Mouse (Mus musculus) hindbrain, embryonic 12.5 days (tissue): ENCODE results near the gene Rgs13. TPM values are rescaled to one million over a fixed set of nuclear protein-coding genes. Genes with fewer than 3 reads are reported as not detected.

Experiments
- ATAC-seq: fragments of 200-750 bp; cut with Nextera tagmentation; 2 replicates; pipeline ENCODE4 v1.8.0; 2017; ENCODE audit warnings: moderate TSS enrichment; ENCODE audit not compliant: low FRiP score
- H3K27ac ChIP-seq: fragments of 300-500 bp; sonication (generic); 2 replicates; pipeline ENCODE4 v1.5.1; 2016; ENCODE audit warnings: mild to moderate bottlenecking
- H3K27me3 ChIP-seq: fragments of 300-500 bp; sonication (generic); 2 replicates; pipeline ENCODE4 v1.6.1; 2016; ENCODE audit warnings: mild to moderate bottlenecking
- H3K36me3 ChIP-seq: fragments of 300-500 bp; sonication (generic); 2 replicates; pipeline ENCODE4 v1.6.1; 2016; ENCODE audit warnings: mild to moderate bottlenecking
- H3K4me1 ChIP-seq: fragments of 300-500 bp; sonication (generic); 2 replicates; pipeline ENCODE4 v1.6.1; 2016
- H3K4me2 ChIP-seq: fragments of 300-500 bp; sonication (generic); replicated peaks from 2 replicates; pipeline ENCODE4 v1.6.1; 2016; ENCODE audit warnings: mild to moderate bottlenecking
- H3K4me3 ChIP-seq: fragments of 300-500 bp; sonication (generic); 2 replicates; pipeline ENCODE4 v1.5.1; 2016; ENCODE audit warnings: mild to moderate bottlenecking
- H3K9ac ChIP-seq: fragments of 300-500 bp; sonication (generic); 2 replicates; pipeline ENCODE4 v1.6.1; 2016; ENCODE audit warnings: mild to moderate bottlenecking, moderate library complexity
- H3K9me3 ChIP-seq: fragments of 300-500 bp; sonication (generic); replicated peaks from 2 replicates; pipeline ENCODE4 v1.6.1; 2016; ENCODE audit warnings: mild to moderate bottlenecking
- WGBS: fragments of 180-500 bp; shearing (Covaris S2); methylation state at CpG from one replicate; pipeline ENCODE4 v1.1.7; 2016; 5-methylcytosine and 5-hydroxymethylcytosine counted together
- polyA plus RNA-seq: library from polyadenylated mRNA; unstranded; fragments of >200 nt; fragmentation: Nextera tagmentation; extraction: Ambion mirVana; gene quantifications from 2 replicates; pipeline ENCODE4 v1.2.1, GENCODE M21; 2016

Rgs13 gene
- polyA plus RNA-seq, 1 experiment from 2014 or later: 0.68 TPM

GRCm38 (mm10) chr1:144179559-144179958, 2.4 kb upstream of the Rgs13 start:
- no peak overlapping the region for H3K27ac ChIP-seq
- peaks cover 3% of the 10 kb centered on the region; the same call in 1 of the 2 replicates for H3K4me1 ChIP-seq

GRCm38 (mm10) chr1:144178281-144178957, 1.2 kb upstream of the Rgs13 start:
- H3K9ac ChIP-seq: no peak overlapping the region
- no peak overlapping the region for H3K4me2 ChIP-seq
- H3K4me3 ChIP-seq: no peak overlapping the region
- WGBS: 73% methylated on average over 9 of the region's 9 CpGs
- no peaks in the 10 kb centered on the region for H3K27me3 ChIP-seq
- H3K4me1 ChIP-seq: peaks cover 3% of the 10 kb centered on the region; the same call in 1 of the 2 replicates
- H3K27ac ChIP-seq: no peak overlapping the region
- no peak for ATAC-seq
- H3K36me3 ChIP-seq: no peaks in the 10 kb centered on the region
- no peaks in the 10 kb centered on the region for H3K9me3 ChIP-seq

More at GRCm38 (mm10) chr1:144179559-144179958, 2.4 kb upstream of the Rgs13 start:
- no peaks in the 10 kb centered on the region for H3K27me3 ChIP-seq
- no peak for ATAC-seq
- H3K4me2 ChIP-seq: no peak overlapping the region
- H3K9me3 ChIP-seq: no peaks in the 10 kb centered on the region
- 90% methylated on average over 4 of the region's 4 CpGs for WGBS
- H3K36me3 ChIP-seq: no peaks in the 10 kb centered on the region
- H3K9ac ChIP-seq: no peak overlapping the region
- H3K4me3 ChIP-seq: no peak overlapping the region

- H3K4me2 ChIP-seq: no peak overlapping the region
- H3K9me3 ChIP-seq: no peaks in the 10 kb centered on the region
- ATAC-seq: no peak
- peaks cover 3% of the 10 kb centered on the region; the same call in 1 of the 2 replicates for H3K4me1 ChIP-seq
- no peaks in the 10 kb centered on the region for H3K36me3 ChIP-seq
- no peak overlapping the region for H3K4me3 ChIP-seq
- H3K27me3 ChIP-seq: no peaks in the 10 kb centered on the region
- H3K27ac ChIP-seq: no peak overlapping the region
- no peak overlapping the region for H3K9ac ChIP-seq
These were observed 448 bp upstream of the Rgs13 start for GRCm38 (mm10) chr1:144177620-144178019.

GRCm38 (mm10) chr1:144174760-144175159, 2.4 kb downstream of the Rgs13 start:
- H3K9me3 ChIP-seq: no peaks in the 10 kb centered on the region
- H3K4me3 ChIP-seq: no peak overlapping the region
- H3K36me3 ChIP-seq: no peaks in the 10 kb centered on the region
- no peak overlapping the region for H3K4me2 ChIP-seq
- ATAC-seq: no peak
- no peak overlapping the region for H3K27ac ChIP-seq
- WGBS: 91% methylated on average over 6 of the region's 6 CpGs
- H3K9ac ChIP-seq: no peak overlapping the region
- H3K27me3 ChIP-seq: no peaks in the 10 kb centered on the region
- H3K4me1 ChIP-seq: peaks cover 3% of the 10 kb centered on the region; the same call in 1 of the 2 replicates

DNA sequence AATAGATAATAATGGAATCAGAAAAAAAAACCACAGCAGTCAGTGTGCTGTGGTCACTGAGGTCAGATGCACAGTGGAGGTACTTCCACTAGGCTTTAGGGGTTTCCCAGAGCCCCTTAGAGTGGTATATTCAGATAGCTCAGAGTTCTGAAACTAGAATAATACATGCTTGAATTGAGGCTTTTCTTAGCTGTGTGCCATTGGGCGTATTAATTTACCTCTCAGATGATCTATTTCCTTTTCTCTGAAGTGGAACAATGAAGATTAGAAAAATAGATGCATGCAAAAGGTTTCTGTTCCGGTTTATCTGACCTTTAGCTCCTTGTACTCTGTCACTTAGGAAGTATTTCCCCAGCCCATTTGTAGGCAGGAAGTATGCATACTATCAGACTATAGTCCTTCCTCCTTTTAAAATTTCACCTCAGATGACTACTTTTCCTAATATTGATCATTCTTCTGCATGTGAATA, 3.6 kb downstream of the Rgs13 start:
- WGBS: 69% methylated on average over 2 of the region's 2 CpGs
- H3K27ac ChIP-seq: no peak overlapping the region
- peaks cover 3% of the 10 kb centered on the region; the same call in 1 of the 2 replicates for H3K4me1 ChIP-seq
- no peak overlapping the region for H3K4me3 ChIP-seq
- no peak for ATAC-seq
- H3K9ac ChIP-seq: no peak overlapping the region
- H3K36me3 ChIP-seq: no peaks in the 10 kb centered on the region
- H3K9me3 ChIP-seq: no peaks in the 10 kb centered on the region
- H3K4me2 ChIP-seq: no peak overlapping the region
- no peaks in the 10 kb centered on the region for H3K27me3 ChIP-seq

GRCm38 (mm10) chr1:144168921-144169320, 8.3 kb downstream of the Rgs13 start:
- Histone ChIP-seq H3K36me3 (no peaks in the 10 kb centered on the region), H3K27me3 (no peaks in the 10 kb centered on the region), H3K9me3 (no peaks in the 10 kb centered on the region), H3K4me2 (no peak overlapping the region), H3K9ac (no peak overlapping the region), H3K4me1 (no peaks in the 10 kb centered on the region), H3K4me3 (no peak overlapping the region), H3K27ac (no peak overlapping the region)
- 69% methylated on average over 4 of the region's 4 CpGs for WGBS
- ATAC-seq: no peak

GRCm38 (mm10) chr1:144167761-144168160, 9.4 kb downstream of the Rgs13 start:
- H3K36me3 ChIP-seq: no peaks in the 10 kb centered on the region
- no peak overlapping the region for H3K4me3 ChIP-seq
- ATAC-seq: no peak
- WGBS: 82% methylated on average over 1 of the region's 1 CpGs
- H3K4me1 ChIP-seq: no peaks in the 10 kb centered on the region
- no peak overlapping the region for H3K27ac ChIP-seq
- H3K9me3 ChIP-seq: no peaks in the 10 kb centered on the region
- no peak overlapping the region for H3K4me2 ChIP-seq
- no peaks in the 10 kb centered on the region for H3K27me3 ChIP-seq
- no peak overlapping the region for H3K9ac ChIP-seq

GRCm38 (mm10) chr1:144166897-144167296, 10.3 kb downstream of the Rgs13 start:
- no peaks in the 10 kb centered on the region for H3K4me1 ChIP-seq
- no peaks in the 10 kb centered on the region for H3K27me3 ChIP-seq
- no peak for ATAC-seq
- no peak overlapping the region for H3K4me2 ChIP-seq
- no peaks in the 10 kb centered on the region for H3K36me3 ChIP-seq
- no peak overlapping the region for H3K9ac ChIP-seq
- no peak overlapping the region for H3K27ac ChIP-seq
- no peaks in the 10 kb centered on the region for H3K9me3 ChIP-seq
- 78% methylated on average over 5 of the region's 5 CpGs for WGBS
- H3K4me3 ChIP-seq: no peak overlapping the region

DNA sequence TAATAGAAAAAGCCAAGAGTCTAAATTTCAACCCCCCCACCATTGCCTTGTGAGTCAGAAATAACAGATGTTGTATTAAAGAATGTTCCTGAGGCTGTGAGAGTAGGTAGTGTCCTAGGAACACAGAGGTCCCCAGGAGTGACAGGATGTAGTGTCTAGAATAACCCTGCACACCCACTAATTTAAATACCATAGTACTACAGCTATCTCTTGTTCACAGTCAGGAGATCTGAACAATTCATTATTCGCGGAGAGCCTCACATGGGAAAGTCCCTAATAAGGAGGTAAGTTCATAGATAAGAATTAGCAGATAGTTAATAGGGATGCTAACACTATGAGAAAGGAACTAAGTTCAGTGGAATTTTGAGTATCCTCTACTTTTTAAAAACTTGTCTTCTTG, 10.9 kb downstream of the Rgs13 start:
- Histone ChIP-seq H3K27ac (no peak overlapping the region), H3K27me3 (no peaks in the 10 kb centered on the region), H3K9ac (no peak overlapping the region), H3K4me1 (no peaks in the 10 kb centered on the region), H3K4me3 (no peak overlapping the region), H3K9me3 (no peaks in the 10 kb centered on the region), H3K4me2 (no peak overlapping the region), H3K36me3 (no peaks in the 10 kb centered on the region)
- whole genome bisulfite sequencing: 100% methylated on average over 2 of the region's 2 CpGs
- no peak for ATAC-seq

- ATAC-seq: no peak
- H3K27me3 ChIP-seq: no peaks in the 10 kb centered on the region
- no peak overlapping the region for H3K9ac ChIP-seq
- H3K4me1 ChIP-seq: no peaks in the 10 kb centered on the region
- no peaks in the 10 kb centered on the region for H3K9me3 ChIP-seq
- no peak overlapping the region for H3K27ac ChIP-seq
- H3K36me3 ChIP-seq: no peaks in the 10 kb centered on the region
- H3K4me2 ChIP-seq: no peak overlapping the region
- no peak overlapping the region for H3K4me3 ChIP-seq
- 36% methylated on average over 1 of the region's 1 CpGs for WGBS
These were observed 24.6 kb downstream of the Rgs13 start for GRCm38 (mm10) chr1:144152526-144152925.

DNA sequence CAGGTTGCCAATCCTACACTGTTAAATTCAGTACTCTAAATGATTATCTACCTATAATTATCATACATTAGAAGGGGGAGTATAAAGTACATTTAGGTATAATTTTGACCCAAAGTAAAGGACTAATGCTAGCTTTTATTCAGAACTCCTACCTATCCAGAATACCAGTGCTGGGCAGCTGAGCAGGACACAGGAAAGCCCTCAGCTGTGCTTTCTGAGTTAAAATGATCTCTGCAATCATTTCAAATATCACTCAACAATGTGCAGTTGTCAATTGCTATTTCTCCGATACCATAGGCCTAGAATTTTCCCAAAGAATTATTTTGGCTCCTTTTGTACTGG, 25.0 kb downstream of the Rgs13 start:
- Histone ChIP-seq H3K36me3 (no peaks in the 10 kb centered on the region), H3K4me3 (no peak overlapping the region), H3K4me2 (no peak overlapping the region), H3K9me3 (no peaks in the 10 kb centered on the region), H3K27me3 (no peaks in the 10 kb centered on the region), H3K27ac (no peak overlapping the region), H3K9ac (no peak overlapping the region), H3K4me1 (no peaks in the 10 kb centered on the region)
- no peak for ATAC-seq
- 85% methylated on average over 1 of the region's 1 CpGs for WGBS

- 69% methylated on average over 5 of the region's 5 CpGs for WGBS
- Histone ChIP-seq H3K36me3 (no peaks in the 10 kb centered on the region), H3K9me3 (no peaks in the 10 kb centered on the region), H3K27me3 (no peaks in the 10 kb centered on the region), H3K9ac (no peak overlapping the region), H3K27ac (no peak overlapping the region), H3K4me1 (no peaks in the 10 kb centered on the region), H3K4me2 (no peak overlapping the region), H3K4me3 (no peak overlapping the region)
- 0 out of 2 replicates have a peak, but pooled peaks have one; percentile 43 for ATAC-seq
These were observed 25.6 kb downstream of the Rgs13 start for GRCm38 (mm10) chr1:144151401-144152183.

DNA sequence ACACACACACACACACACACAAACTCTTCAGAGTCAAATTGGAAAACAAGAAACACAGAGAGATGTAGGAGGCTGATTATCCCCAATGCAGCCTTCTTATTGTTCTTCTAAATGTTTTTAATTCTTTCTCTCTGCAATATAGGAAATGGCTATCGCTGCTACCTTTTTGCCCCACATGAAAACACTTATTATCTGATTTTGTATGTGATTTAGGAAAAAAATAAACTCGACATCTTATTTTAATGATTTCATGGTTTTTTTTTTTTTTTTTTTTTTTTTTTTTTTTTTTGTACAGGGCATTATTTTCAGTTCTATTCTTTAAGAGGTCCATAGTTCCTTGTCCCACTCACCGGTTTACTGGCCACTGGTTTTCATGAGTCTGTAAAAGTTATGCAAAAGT, 27.2 kb downstream of the Rgs13 start:
- Histone ChIP-seq H3K9ac (no peak overlapping the region), H3K4me2 (no peak overlapping the region), H3K4me1 (no peaks in the 10 kb centered on the region), H3K27me3 (no peaks in the 10 kb centered on the region), H3K9me3 (no peaks in the 10 kb centered on the region), H3K4me3 (no peak overlapping the region), H3K36me3 (no peaks in the 10 kb centered on the region), H3K27ac (no peak overlapping the region)
- ATAC-seq: no peak
- WGBS: 84% methylated on average over 3 of the region's 3 CpGs
